Mouse (Mus musculus): ENCODE data around the gene Hsd3b7. TPM values are rescaled to one million over a fixed set of nuclear protein-coding genes. Genes with fewer than 3 reads are reported as not detected.

Gene Hsd3b7
- 26.7 and 37.8 TPM in 2 replicates for polyA plus RNA-seq (2015; fragmentation: Nextera tagmentation; extraction: Ambion mirVana)

DNA sequence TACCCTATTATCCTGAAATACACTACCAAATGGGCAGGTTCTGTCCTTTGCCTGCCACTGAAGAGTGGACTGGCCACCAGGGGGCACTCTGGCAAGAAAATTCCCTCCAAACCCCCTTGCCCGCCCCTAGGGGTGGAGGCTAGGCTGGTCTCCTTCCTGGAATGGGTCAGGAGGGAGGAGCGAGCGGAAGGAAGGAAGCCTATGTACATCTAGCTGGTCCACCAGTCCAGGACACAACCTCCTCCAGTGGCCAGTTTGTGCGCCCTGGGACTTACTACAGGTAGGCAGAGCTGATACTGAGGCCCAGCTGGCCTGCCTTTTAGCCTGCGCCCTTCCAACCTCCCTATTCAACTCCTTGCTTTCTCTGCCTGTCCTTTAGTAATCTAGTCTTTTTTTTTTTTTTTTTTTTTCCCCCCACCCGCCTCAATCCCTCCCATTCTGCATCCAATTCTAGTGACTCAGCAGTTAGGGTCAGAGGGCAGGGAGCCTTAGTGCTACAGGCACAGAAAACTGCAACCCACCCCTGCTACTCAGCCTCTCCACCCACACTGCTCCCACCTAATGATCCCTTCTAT, at the start of gene Hsd3b7:
TSS of gene Hsd3b7 (plus strand) at position 170 of the 575 bp plus-strand sequence.

DNA sequence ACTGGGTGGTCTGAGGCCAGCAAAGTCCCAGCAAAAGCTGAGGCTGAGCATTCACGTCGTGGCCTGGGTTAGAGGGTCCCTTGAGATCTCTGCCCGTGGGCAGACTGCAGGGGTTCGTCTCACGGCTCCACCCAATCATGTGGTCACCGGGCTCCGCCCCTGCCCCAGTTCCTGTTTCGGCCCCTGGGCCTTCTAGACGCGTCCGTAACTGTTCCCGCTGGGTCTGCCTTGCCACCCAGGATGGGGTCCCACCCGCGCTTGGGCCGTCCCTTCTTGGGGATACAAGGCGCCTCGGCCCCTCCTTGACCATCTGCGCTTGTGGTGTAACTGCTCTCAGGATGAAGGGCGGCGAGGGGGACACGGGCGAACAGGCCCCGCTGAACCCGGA, 30.8 kb upstream of the Hsd3b7 start, which contains the start of gene Orai3:
TSS of gene Orai3 (plus strand) at position 165 of the 388 bp plus-strand sequence.

DNA sequence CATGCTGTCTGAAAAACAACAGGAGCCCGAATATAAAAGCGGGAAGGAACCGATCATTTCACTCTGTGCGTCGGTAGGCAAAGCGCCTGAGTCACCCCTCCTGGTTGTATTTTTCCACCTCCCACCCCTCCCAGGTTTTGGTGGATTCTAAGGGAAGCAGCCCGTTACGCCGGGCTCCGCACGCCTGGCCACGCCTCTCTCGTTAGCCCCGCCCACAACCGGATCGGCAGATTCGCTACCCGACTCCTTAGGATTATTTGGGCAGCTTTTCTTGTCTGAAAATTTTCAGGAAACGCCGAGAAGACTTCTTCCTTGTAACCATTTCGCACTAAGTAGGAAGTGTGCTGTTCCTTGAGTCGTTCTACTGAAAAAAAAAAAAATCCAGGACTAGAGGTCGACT, 24.0 kb upstream of the Hsd3b7 start, which contains the start of gene Setd1a:
TSS of gene Setd1a (plus strand) at position 245 of the 400 bp plus-strand sequence.

DNA sequence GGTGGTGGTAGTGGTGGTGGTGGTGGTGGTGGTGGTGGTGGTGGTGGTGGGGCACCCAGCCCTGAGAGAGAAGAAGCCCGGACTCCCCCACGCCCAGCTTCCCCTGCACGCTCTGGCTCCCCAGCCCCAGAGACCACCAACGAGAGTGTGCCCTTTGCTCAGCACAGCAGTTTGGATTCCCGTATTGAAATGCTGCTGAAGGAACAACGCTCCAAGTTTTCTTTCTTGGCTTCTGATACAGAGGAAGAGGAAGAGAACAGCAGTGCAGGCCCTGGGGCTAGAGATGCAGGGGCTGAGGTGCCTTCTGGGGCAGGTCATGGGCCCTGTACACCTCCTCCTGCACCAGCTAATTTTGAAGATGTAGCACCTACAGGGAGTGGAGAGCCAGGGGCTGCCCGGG, 15.1 kb upstream of the Hsd3b7 start, which contains the start of gene Gm49388:
TSS of gene Gm49388 (plus strand) at position 301 of the 400 bp plus-strand sequence.

DNA sequence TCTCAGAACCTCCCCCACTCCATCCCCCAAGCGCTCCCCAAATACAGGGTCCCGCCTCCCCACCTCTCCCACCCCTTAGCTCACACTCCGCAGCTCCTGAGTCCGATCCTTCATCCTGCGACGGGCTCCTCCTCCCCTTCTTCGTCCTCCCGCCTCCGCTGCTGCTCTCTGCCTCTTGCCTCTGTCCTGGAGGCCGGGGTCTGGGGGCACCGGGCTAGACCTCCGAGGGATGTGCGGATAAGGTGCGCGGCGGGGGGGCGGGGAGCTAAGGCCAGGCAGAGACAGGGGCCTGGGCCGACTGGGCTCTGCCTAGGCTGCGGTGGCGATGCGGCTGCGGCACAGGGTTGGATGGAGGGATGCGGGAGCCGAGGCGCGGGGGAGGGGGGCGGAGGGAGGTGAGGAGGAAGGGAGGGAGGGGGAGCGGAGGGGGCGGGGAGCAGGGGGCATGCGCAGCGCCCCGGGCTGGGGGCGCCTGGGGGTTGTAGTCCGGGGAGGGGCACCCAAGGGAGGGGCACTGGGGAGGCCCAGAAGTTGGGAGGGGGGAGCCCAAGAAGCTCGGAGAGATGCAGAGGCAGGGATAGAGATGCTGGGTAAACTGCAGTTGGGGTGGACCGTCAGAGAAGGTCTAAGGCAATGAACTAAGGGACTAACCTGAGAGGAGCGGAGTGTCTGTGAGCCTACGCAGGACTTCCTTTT, 23.9 kb downstream of the Hsd3b7 start, which contains the start of the genes Stx4a and Stx1b:
TSS of gene Stx4a (plus strand) at position 119 of the 696 bp plus-strand sequence.
TSS of gene Stx1b (minus strand) at position 374 of the 696 bp plus-strand sequence.

Other genes with a start within 250 kb of the Hsd3b7 start
- 6.1 and 7.4 TPM in 2 replicates for gene Tmem265, start 239.2 kb upstream of the Hsd3b7 start, polyA plus RNA-seq (2015; fragmentation: Nextera tagmentation; extraction: Ambion mirVana)
- gene Phkg2, start 227.3 kb upstream of the Hsd3b7 start, polyA plus RNA-seq (2015; fragmentation: Nextera tagmentation; extraction: Ambion mirVana): 23.7 and 25.8 TPM in 2 replicates
- gene Ccdc189, start 212.0 kb upstream of the Hsd3b7 start, polyA plus RNA-seq (2015; fragmentation: Nextera tagmentation; extraction: Ambion mirVana): 2.7 and 4.4 TPM in 2 replicates
- 18.1 and 21.6 TPM in 2 replicates for gene Rnf40, start 211.8 kb upstream of the Hsd3b7 start, polyA plus RNA-seq (2015; fragmentation: Nextera tagmentation; extraction: Ambion mirVana)
- 2.9 and 3.5 TPM in 2 replicates for gene Zfp629, start 184.8 kb upstream of the Hsd3b7 start, polyA plus RNA-seq (2015; fragmentation: Nextera tagmentation; extraction: Ambion mirVana)
- 31.0 and 37.4 TPM in 2 replicates for gene Bcl7c, start 91.7 kb upstream of the Hsd3b7 start, polyA plus RNA-seq (2015; fragmentation: Nextera tagmentation; extraction: Ambion mirVana)
- gene Ctf1, start 87.9 kb upstream of the Hsd3b7 start, polyA plus RNA-seq (2015; fragmentation: Nextera tagmentation; extraction: Ambion mirVana): 5.9 and 6.1 TPM in 2 replicates
- gene Ctf2, start 68.4 kb upstream of the Hsd3b7 start, polyA plus RNA-seq (2015; fragmentation: Nextera tagmentation; extraction: Ambion mirVana): 0.12 TPM in 1 of 2 replicates, not detected in the other
- 1.1 and 1.4 TPM in 2 replicates for gene Fbxl19, start 56.1 kb upstream of the Hsd3b7 start, polyA plus RNA-seq (2015; fragmentation: Nextera tagmentation; extraction: Ambion mirVana)
- gene Orai3, start 30.8 kb upstream of the Hsd3b7 start, polyA plus RNA-seq (2015; fragmentation: Nextera tagmentation; extraction: Ambion mirVana): 22.1 and 26.0 TPM in 2 replicates
- 9.4 and 11.0 TPM in 2 replicates for gene Setd1a, start 23.9 kb upstream of the Hsd3b7 start, polyA plus RNA-seq (2015; fragmentation: Nextera tagmentation; extraction: Ambion mirVana)
- gene Gm49388, start 15.0 kb upstream of the Hsd3b7 start, polyA plus RNA-seq (2015; fragmentation: Nextera tagmentation; extraction: Ambion mirVana): not detected in 2 replicates
- gene Stx4a, start 23.7 kb downstream of the Hsd3b7 start, polyA plus RNA-seq (2015; fragmentation: Nextera tagmentation; extraction: Ambion mirVana): 47.2 and 47.9 TPM in 2 replicates
- 0.67 and 1.3 TPM in 2 replicates for gene Stx1b, start 23.9 kb downstream of the Hsd3b7 start, polyA plus RNA-seq (2015; fragmentation: Nextera tagmentation; extraction: Ambion mirVana)
- gene Zfp646, start 75.6 kb downstream of the Hsd3b7 start, polyA plus RNA-seq (2015; fragmentation: Nextera tagmentation; extraction: Ambion mirVana): 3.5 and 3.8 TPM in 2 replicates
- 6.5 and 6.9 TPM in 2 replicates for gene Zfp668, start 76.2 kb downstream of the Hsd3b7 start, polyA plus RNA-seq (2015; fragmentation: Nextera tagmentation; extraction: Ambion mirVana)
- gene Prss53, start 90.4 kb downstream of the Hsd3b7 start, polyA plus RNA-seq (2015; fragmentation: Nextera tagmentation; extraction: Ambion mirVana): 0.65 and 0.75 TPM in 2 replicates
- gene Gm21974, start 94.8 kb downstream of the Hsd3b7 start, polyA plus RNA-seq (2015; fragmentation: Nextera tagmentation; extraction: Ambion mirVana): not detected in 2 replicates
- gene Vkorc1, start 95.0 kb downstream of the Hsd3b7 start, polyA plus RNA-seq (2015; fragmentation: Nextera tagmentation; extraction: Ambion mirVana): 151 and 156 TPM in 2 replicates
- 103 and 107 TPM in 2 replicates for gene Bckdk, start 103.5 kb downstream of the Hsd3b7 start, polyA plus RNA-seq (2015; fragmentation: Nextera tagmentation; extraction: Ambion mirVana)
- 16.2 and 16.4 TPM in 2 replicates for gene Kat8, start 111.9 kb downstream of the Hsd3b7 start, polyA plus RNA-seq (2015; fragmentation: Nextera tagmentation; extraction: Ambion mirVana)
- gene Prss8, start 129.5 kb downstream of the Hsd3b7 start, polyA plus RNA-seq (2015; fragmentation: Nextera tagmentation; extraction: Ambion mirVana): 27.0 and 30.7 TPM in 2 replicates
- 7.0 and 8.1 TPM in 2 replicates for gene Prss36, start 146.1 kb downstream of the Hsd3b7 start, polyA plus RNA-seq (2015; fragmentation: Nextera tagmentation; extraction: Ambion mirVana)
- 172 TPM in 2 replicates for gene Fus, start 166.9 kb downstream of the Hsd3b7 start, polyA plus RNA-seq (2015; fragmentation: Nextera tagmentation; extraction: Ambion mirVana)
- gene Pycard, start 193.3 kb downstream of the Hsd3b7 start, polyA plus RNA-seq (2015; fragmentation: Nextera tagmentation; extraction: Ambion mirVana): 74.4 and 124 TPM in 2 replicates
- gene Trim72, start 203.3 kb downstream of the Hsd3b7 start, polyA plus RNA-seq (2015; fragmentation: Nextera tagmentation; extraction: Ambion mirVana): 0.10 and 0.20 TPM in 2 replicates